Mouse (Mus musculus) G1E (cell line): ENCODE data around the gene Lyrm7.

Source experiments
- CTCF ChIP-seq: IDR thresholded peaks from 2 replicates; pipeline ENCODE4 v1.5.1; 2012; ENCODE audit warnings: low read depth, low read length, inconsistent platforms, mixed read lengths
- GATA2 ChIP-seq: IDR thresholded peaks from 2 replicates; pipeline ENCODE4 v1.6.1; 2012; ENCODE audit warnings: low read depth, low read length, inconsistent platforms, borderline replicate concordance

- no peak for TF ChIP-seq CTCF
- no peak for TF ChIP-seq GATA2
These were observed 19.8 kb downstream of the Lyrm7 start for GRCm38 (mm10) chr11:54840891-54841290.
